Mouse (Mus musculus) MEL (cell line): ENCODE measurements around the gene Ap4s1.

Source experiments
- CTCF ChIP-seq, 3 experiments: IDR thresholded peaks in 2 of 3; conservative IDR thresholded peaks in 1 of 3; 2 replicates each; pipeline ENCODE4 v1.5.1; 2011 to 2012; ENCODE audit warnings: low read length in 3 of 3, low read depth in 2 of 3, mild to moderate bottlenecking in 2 of 3, improper control_type of control experiment in 1 of 3, inconsistent platforms in 1 of 3, mixed read lengths in 1 of 3, moderate library complexity in 1 of 3; ENCODE audit not compliant: control insufficient read depth in 1 of 3, insufficient read depth in 1 of 3, poor library complexity in 1 of 3, severe bottlenecking in 1 of 3
- EP300 ChIP-seq, 2 experiments: IDR thresholded peaks; 2 replicates each; pipeline ENCODE4 v1.6.1; 2011; ENCODE audit warnings: improper control_type of control experiment in 2 of 2, low read length in 2 of 2, low read depth in 1 of 2, mild to moderate bottlenecking in 1 of 2
- GATA1 ChIP-seq: IDR thresholded peaks from 2 replicates; pipeline ENCODE4 v1.6.1; 2011; ENCODE audit warnings: low read depth, low read length, improper control_type of control experiment
- HCFC1 ChIP-seq: IDR thresholded peaks from 2 replicates; pipeline ENCODE4 v1.6.1; 2012; ENCODE audit warnings: low read depth, mild to moderate bottlenecking, inconsistent platforms, low read length, improper control_type of control experiment, moderate library complexity
- KAT2A ChIP-seq: conservative IDR thresholded peaks from 2 replicates; pipeline ENCODE4 v1.6.1; 2012; ENCODE audit warnings: low read depth, low read length, improper control_type of control experiment, inconsistent platforms
- MYC ChIP-seq: IDR thresholded peaks from 2 replicates; pipeline ENCODE4 v1.6.1; 2011; ENCODE audit warnings: low read depth, mild to moderate bottlenecking, low read length, improper control_type of control experiment, moderate library complexity
- NELFE ChIP-seq: IDR thresholded peaks from 2 replicates; pipeline ENCODE4 v1.6.1; 2011; ENCODE audit warnings: low read depth, low read length, improper control_type of control experiment
- NRF1 ChIP-seq: IDR thresholded peaks from 2 replicates; pipeline ENCODE4 v1.6.1; 2014; ENCODE audit warnings: low read depth, mild to moderate bottlenecking, inconsistent platforms, low read length, improper control_type of control experiment, moderate library complexity; ENCODE audit not compliant: poor library complexity, insufficient read depth, severe bottlenecking
- POLR2A ChIP-seq, 2 experiments: IDR thresholded peaks; 2 replicates each; pipeline ENCODE4 v1.6.1; 2011 to 2012; ENCODE audit warnings: low read length in 2 of 2, mild to moderate bottlenecking in 2 of 2, control low read depth in 1 of 2, improper control_type of control experiment in 1 of 2, low read depth in 1 of 2, moderate library complexity in 1 of 2; ENCODE audit not compliant: control insufficient read depth in 1 of 2, insufficient read depth in 1 of 2, poor library complexity in 1 of 2
- RCOR1 ChIP-seq: IDR thresholded peaks from 2 replicates; pipeline ENCODE4 v1.6.1; 2012; ENCODE audit warnings: low read depth, mild to moderate bottlenecking, inconsistent platforms, low read length, improper control_type of control experiment
- TCF12 ChIP-seq: IDR thresholded peaks from 2 replicates; pipeline ENCODE4 v1.6.1; 2014; ENCODE audit warnings: low read depth, mild to moderate bottlenecking, inconsistent platforms, low read length, improper control_type of control experiment, moderate library complexity
- ZNF384 ChIP-seq: IDR thresholded peaks from 2 replicates; pipeline ENCODE4 v1.6.1; 2012; ENCODE audit warnings: low read depth, mild to moderate bottlenecking, inconsistent platforms, low read length, improper control_type of control experiment

DNA sequence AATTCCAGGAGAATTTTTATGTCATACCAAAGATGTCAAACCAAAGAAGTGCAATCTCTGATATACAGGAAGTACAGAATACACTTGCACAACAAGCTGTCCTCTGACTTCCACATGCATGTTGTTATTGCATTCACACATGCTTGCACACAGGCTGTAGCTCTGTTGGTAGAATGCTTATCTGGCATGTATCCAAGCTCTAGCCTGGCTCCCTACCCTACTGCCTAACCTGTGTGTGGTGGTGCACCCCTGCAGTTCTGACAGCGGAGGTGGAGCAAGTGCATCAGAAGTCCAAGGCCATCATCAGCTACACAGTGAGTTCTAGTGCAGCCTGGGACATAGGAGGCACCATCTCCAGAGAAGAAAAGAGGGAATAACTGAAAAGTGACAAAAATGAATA lies 12.0 kb upstream of the Ap4s1 start:
- no peak for TF ChIP-seq GATA1
- TF ChIP-seq CTCF (IDR thresholded peaks at IDR 0.05 in 2 of 3, conservative IDR thresholded peaks at IDR 0.05 in 1 of 3; ENCODE audit: control insufficient read depth in 1 of 3, insufficient read depth in 1 of 3, low read depth in 2 of 3, low read length in 3 of 3, poor library complexity in 1 of 3, severe bottlenecking in 1 of 3): no peak
- no peak for TF ChIP-seq NELFE
- TF ChIP-seq KAT2A: no peak
- no peak for TF ChIP-seq EP300 (IDR thresholded peaks at IDR 0.05; ENCODE audit: low read depth in 1 of 2, low read length in 2 of 2)
- TF ChIP-seq POLR2A (IDR thresholded peaks at IDR 0.05; ENCODE audit: control insufficient read depth in 1 of 2, insufficient read depth in 1 of 2, low read depth in 1 of 2, low read length in 2 of 2, poor library complexity in 1 of 2): no peak
- no peak for TF ChIP-seq HCFC1
- no peak for TF ChIP-seq MYC
- no peak for TF ChIP-seq TCF12
- no peak for TF ChIP-seq RCOR1
- TF ChIP-seq ZNF384: no peak
- TF ChIP-seq NRF1: no peak
